Mouse (Mus musculus): Measurements from ENCODE around the gene Pik3cb. TPM values are rescaled to one million over a fixed set of nuclear protein-coding genes. Genes with fewer than 3 reads are reported as not detected.

The Pik3cb gene
- polyA plus RNA-seq, 1 experiment from 2014 or later = 4.1 TPM

GRCm38 (mm10) chr9:99122749-99123148 is 17.7 kb downstream of the Pik3cb start:
- 52% methylated on average over 4 of the region's 4 CpGs for WGBS
- TF ChIP-seq CTCF (IDR thresholded peaks at IDR 0.05) = no peak
- TF ChIP-seq EP300 (IDR thresholded peaks at IDR 0.05) = no peak

DNA sequence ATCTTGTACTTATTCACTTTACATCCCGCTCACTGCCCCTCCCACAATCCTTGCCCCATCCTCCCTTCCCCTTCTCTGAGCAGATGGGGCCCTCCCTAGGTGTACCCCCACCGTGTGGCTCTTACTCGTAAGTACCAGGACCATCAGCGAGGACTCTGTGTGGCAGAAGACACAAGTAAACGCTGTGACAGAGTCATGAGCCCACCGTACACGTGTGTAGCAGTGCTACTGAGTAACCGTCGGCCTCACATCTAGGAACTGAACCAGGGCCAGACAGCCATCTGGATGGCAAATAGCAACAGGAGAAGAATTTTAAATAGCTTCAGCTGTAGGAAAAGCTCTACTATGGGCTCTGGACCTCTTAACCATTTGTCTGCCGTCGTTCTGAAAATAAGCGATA is 28.0 kb downstream of the Pik3cb start:
- H3K9me3 ChIP-seq (ENCODE audit: low read length) = no peaks in the 10 kb centered on the region
- H3K27me3 ChIP-seq (replicated peaks; ENCODE audit: insufficient read depth, low read length) = no peaks in the 10 kb centered on the region
- H3K36me3 ChIP-seq (ENCODE audit: insufficient read depth, low read length) = no peaks in the 10 kb centered on the region
- H3K4me1 ChIP-seq (ENCODE audit: insufficient read depth, low read depth, low read length) = no peaks in the 10 kb centered on the region
- 78% methylated on average over 12 of the region's 12 CpGs for whole genome bisulfite sequencing
- no peak overlapping the region for H3K27ac ChIP-seq (ENCODE audit: low read length)
- H3K9ac ChIP-seq (replicated peaks; ENCODE audit: low read depth) = no peak overlapping the region
- no peak for ATAC-seq
- no peak overlapping the region for H3K4me2 ChIP-seq (replicated peaks; ENCODE audit: low read depth, low read length)
- no peak overlapping the region for H3K4me3 ChIP-seq (ENCODE audit: low read depth, low read length)
- no peak for TF ChIP-seq CTCF (IDR thresholded peaks at IDR 0.05)
- no peak for TF ChIP-seq EP300 (IDR thresholded peaks at IDR 0.05)
- DNase-seq (ENCODE audit: low spot score) = no peak

More at GRCm38 (mm10) chr9:99122749-99123148, 17.7 kb downstream of the Pik3cb start:
- ATAC-seq (no peak), DNase-seq (ENCODE audit: low spot score) (no peak)
- H3K9me3 ChIP-seq (ENCODE audit: low read length) = no peaks in the 10 kb centered on the region
- H3K27me3 ChIP-seq (replicated peaks; ENCODE audit: insufficient read depth, low read length) = no peaks in the 10 kb centered on the region
- no peaks in the 10 kb centered on the region for H3K4me1 ChIP-seq (ENCODE audit: insufficient read depth, low read depth, low read length)
- no peaks in the 10 kb centered on the region for H3K36me3 ChIP-seq (ENCODE audit: insufficient read depth, low read length)
- no peak overlapping the region for H3K4me2 ChIP-seq (replicated peaks; ENCODE audit: low read depth, low read length)
- no peak overlapping the region for H3K27ac ChIP-seq (ENCODE audit: low read length)
- no peak overlapping the region for H3K9ac ChIP-seq (replicated peaks; ENCODE audit: low read depth)
- no peak overlapping the region for H3K4me3 ChIP-seq (ENCODE audit: low read depth, low read length)

- ATAC-seq = peak; percentile 57
- H3K4me2 ChIP-seq (replicated peaks; ENCODE audit: low read depth, low read length) = no peak overlapping the region
- 0 out of 2 replicates have a peak overlapping the region, but pooled peaks have one; percentile 15 for H3K27ac ChIP-seq (ENCODE audit: low read length)
- 38% methylated on average over 1 of the region's 1 CpGs for WGBS
- H3K9me3 ChIP-seq (ENCODE audit: low read length) = no peaks in the 10 kb centered on the region; the same call in 1 of the 2 replicates
- H3K4me1 ChIP-seq (ENCODE audit: insufficient read depth, low read depth, low read length) = no peaks in the 10 kb centered on the region
- peak; percentile 50 for TF ChIP-seq EP300 (IDR thresholded peaks at IDR 0.05)
- TF ChIP-seq CTCF (IDR thresholded peaks at IDR 0.05) = no peak
- H3K9ac ChIP-seq (replicated peaks; ENCODE audit: low read depth) = no peak overlapping the region
- H3K27me3 ChIP-seq (replicated peaks; ENCODE audit: insufficient read depth, low read length) = no peaks in the 10 kb centered on the region
- DNase-seq (ENCODE audit: low spot score) = peak; percentile 47
- H3K36me3 ChIP-seq (ENCODE audit: insufficient read depth, low read length) = no peaks in the 10 kb centered on the region
- H3K4me3 ChIP-seq (ENCODE audit: low read depth, low read length) = no peak overlapping the region
Observed at GRCm38 (mm10) chr9:99111085-99111484, 29.3 kb downstream of the Pik3cb start.

DNA sequence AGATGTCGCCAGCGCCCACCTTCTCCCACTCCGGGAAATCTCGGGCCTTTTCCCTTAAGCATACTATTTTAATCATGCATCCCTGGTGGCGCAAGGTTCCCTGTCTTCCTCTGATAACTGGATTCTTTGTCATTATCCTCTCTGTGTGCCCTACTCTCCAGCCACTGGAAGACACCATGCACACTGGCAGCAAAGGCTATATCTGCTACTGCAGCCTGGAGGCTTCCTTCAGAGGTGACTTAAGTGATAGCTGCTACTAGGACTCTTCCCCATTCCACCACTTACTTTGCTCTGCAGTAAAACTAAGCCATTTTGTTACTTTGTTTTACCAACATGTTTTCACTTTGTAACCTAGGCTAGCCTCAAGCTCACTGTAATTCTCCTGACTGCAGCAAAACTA is 30.2 kb downstream of the Pik3cb start:
- Histone ChIP-seq H3K4me3 (ENCODE audit: low read depth, low read length) (no peak overlapping the region), H3K4me2 (replicated peaks; ENCODE audit: low read depth, low read length) (no peak overlapping the region), H3K9me3 (ENCODE audit: low read length) (no peaks in the 10 kb centered on the region; the same call in 1 of the 2 replicates), H3K27ac (ENCODE audit: low read length) (no peak overlapping the region), H3K9ac (replicated peaks; ENCODE audit: low read depth) (no peak overlapping the region), H3K27me3 (replicated peaks; ENCODE audit: insufficient read depth, low read length) (no peaks in the 10 kb centered on the region), H3K36me3 (ENCODE audit: insufficient read depth, low read length) (no peaks in the 10 kb centered on the region), H3K4me1 (ENCODE audit: insufficient read depth, low read depth, low read length) (no peaks in the 10 kb centered on the region)
- ATAC-seq (no peak), DNase-seq (ENCODE audit: low spot score) (no peak)
- WGBS = 64% methylated on average over 5 of the region's 5 CpGs
- TF ChIP-seq EP300 (IDR thresholded peaks at IDR 0.05) = no peak
- no peak for TF ChIP-seq CTCF (IDR thresholded peaks at IDR 0.05)

DNA sequence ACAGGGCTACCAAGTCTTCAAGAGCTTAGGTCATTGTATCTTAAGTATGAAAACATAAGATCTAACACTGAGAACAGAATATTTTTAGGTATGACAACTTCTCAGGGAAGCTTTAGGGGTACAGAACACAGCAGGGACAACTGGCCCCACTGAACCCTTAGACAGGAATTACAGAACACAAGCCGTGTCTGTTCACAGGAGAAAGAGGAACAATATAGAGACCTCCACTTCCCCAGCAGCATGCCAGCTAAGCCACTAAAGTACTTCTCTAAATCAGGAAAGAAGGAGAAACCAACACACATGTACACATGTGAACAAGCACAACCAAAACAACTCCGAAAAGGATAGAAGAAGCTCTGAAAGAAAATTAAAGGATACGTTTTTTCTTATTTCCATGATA is 30.8 kb downstream of the Pik3cb start:
- Histone ChIP-seq H3K27ac (ENCODE audit: low read length) (no peak overlapping the region), H3K4me3 (ENCODE audit: low read depth, low read length) (no peak overlapping the region), H3K4me2 (replicated peaks; ENCODE audit: low read depth, low read length) (no peak overlapping the region), H3K4me1 (ENCODE audit: insufficient read depth, low read depth, low read length) (no peaks in the 10 kb centered on the region), H3K27me3 (replicated peaks; ENCODE audit: insufficient read depth, low read length) (no peaks in the 10 kb centered on the region), H3K9me3 (ENCODE audit: low read length) (no peaks in the 10 kb centered on the region; the same call in 1 of the 2 replicates), H3K9ac (replicated peaks; ENCODE audit: low read depth) (no peak overlapping the region), H3K36me3 (ENCODE audit: insufficient read depth, low read length) (no peaks in the 10 kb centered on the region)
- TF ChIP-seq CTCF (IDR thresholded peaks at IDR 0.05) = no peak
- no peak for TF ChIP-seq EP300 (IDR thresholded peaks at IDR 0.05)
- WGBS = 68% methylated on average over 3 of the region's 3 CpGs
- ATAC-seq (no peak), DNase-seq (ENCODE audit: low spot score) (peak; percentile 41)

- no peak overlapping the region for H3K4me3 ChIP-seq (ENCODE audit: low read depth, low read length)
- H3K9me3 ChIP-seq (ENCODE audit: low read length) = no peaks in the 10 kb centered on the region; the same call in 1 of the 2 replicates
- 0 out of 2 replicates have a peak, but pooled peaks cover 3% of the 10 kb centered on the region for H3K36me3 ChIP-seq (ENCODE audit: insufficient read depth, low read length)
- no peak overlapping the region for H3K9ac ChIP-seq (replicated peaks; ENCODE audit: low read depth)
- WGBS = 93% methylated on average over 2 of the region's 2 CpGs
- H3K4me2 ChIP-seq (replicated peaks; ENCODE audit: low read depth, low read length) = no peak overlapping the region
- no peaks in the 10 kb centered on the region for H3K4me1 ChIP-seq (ENCODE audit: insufficient read depth, low read depth, low read length)
- ATAC-seq (no peak), DNase-seq (ENCODE audit: low spot score) (no peak)
- no peaks in the 10 kb centered on the region for H3K27me3 ChIP-seq (replicated peaks; ENCODE audit: insufficient read depth, low read length)
- H3K27ac ChIP-seq (ENCODE audit: low read length) = no peak overlapping the region
- TF ChIP-seq EP300 (IDR thresholded peaks at IDR 0.05) (no peak), CTCF (IDR thresholded peaks at IDR 0.05) (peak; percentile 42)
Observed at GRCm38 (mm10) chr9:99104449-99104848, 36.0 kb downstream of the Pik3cb start.

DNA sequence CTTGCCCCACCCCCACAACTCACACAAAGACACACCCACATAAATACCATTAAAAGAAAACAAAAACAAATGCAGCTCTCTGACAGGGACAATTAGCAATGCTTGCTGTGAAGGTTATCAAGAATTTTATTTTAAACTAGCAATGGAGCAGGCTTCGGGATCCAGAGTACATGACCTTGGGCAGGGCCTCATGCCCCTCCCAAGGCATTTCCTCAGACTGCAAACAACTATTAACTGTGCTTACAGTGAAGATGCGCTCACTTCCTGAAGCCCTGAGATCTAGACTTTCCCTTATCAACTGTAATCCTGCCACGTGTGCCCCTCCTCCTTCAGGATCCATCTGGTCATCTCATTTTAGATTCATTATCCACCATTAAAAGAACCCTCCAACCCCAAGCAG is 36.6 kb downstream of the Pik3cb start:
- Histone ChIP-seq H3K9me3 (ENCODE audit: low read length) (no peaks in the 10 kb centered on the region; the same call in 1 of the 2 replicates), H3K36me3 (ENCODE audit: insufficient read depth, low read length) (0 out of 2 replicates have a peak, but pooled peaks cover 3% of the 10 kb centered on the region), H3K4me2 (replicated peaks; ENCODE audit: low read depth, low read length) (no peak overlapping the region), H3K4me1 (ENCODE audit: insufficient read depth, low read depth, low read length) (no peaks in the 10 kb centered on the region), H3K4me3 (ENCODE audit: low read depth, low read length) (no peak overlapping the region), H3K9ac (replicated peaks; ENCODE audit: low read depth) (no peak overlapping the region), H3K27ac (ENCODE audit: low read length) (no peak overlapping the region), H3K27me3 (replicated peaks; ENCODE audit: insufficient read depth, low read length) (no peaks in the 10 kb centered on the region)
- WGBS = 60% methylated on average over 3 of the region's 3 CpGs
- ATAC-seq (peak; percentile 80), DNase-seq (ENCODE audit: low spot score) (peak; percentile 48)
- TF ChIP-seq CTCF (IDR thresholded peaks at IDR 0.05) = no peak
- peak; percentile 63 for TF ChIP-seq EP300 (IDR thresholded peaks at IDR 0.05)
